Mouse (Mus musculus): ENCODE results near the gene Lce3c.

The Lce3c gene

DNA sequence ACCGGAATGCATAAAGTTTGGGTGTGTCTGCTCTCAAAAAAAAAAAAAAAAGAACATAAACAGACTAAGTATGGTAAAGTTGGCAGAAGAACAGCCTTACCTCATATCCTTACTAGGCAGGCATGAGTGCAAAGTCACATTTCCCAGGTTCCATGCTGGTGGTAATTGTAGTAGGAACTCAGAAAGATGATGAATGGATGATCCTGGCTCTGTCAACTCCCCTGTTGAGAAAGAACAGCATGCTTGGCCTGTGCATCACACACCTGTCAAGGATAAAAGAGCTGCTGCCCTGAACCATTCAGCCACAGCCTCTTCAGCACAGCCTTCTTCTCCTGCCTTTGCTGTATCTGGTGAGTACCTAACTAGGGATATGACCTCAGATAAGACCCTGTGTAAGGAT, at the start of gene Lce3c:
Gene Lce3c (plus strand): TSS at position 301 of the 400 bp plus-strand sequence.
- no peak for DNase-seq (ENCODE audit: extremely low read depth, low read depth, low spot score)

DNA sequence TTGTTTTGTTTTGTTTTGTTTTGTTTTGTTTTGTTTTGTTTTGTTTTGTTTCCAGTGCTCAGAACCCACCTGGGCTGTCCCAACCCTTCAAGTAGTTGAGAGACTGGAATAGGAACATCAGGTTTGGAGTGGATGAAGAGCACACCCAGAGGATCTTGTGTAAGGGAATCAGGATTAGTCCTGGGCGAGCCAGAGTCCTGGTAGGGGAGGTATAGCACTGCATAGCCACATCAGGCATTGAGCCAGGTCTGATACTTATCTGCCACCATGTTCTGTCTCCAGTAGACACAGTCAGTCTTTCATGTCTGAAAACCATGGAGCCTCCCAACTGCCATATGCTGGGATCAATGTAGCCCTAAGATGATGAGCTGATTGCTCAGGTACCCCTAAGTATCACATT, 49.8 kb upstream of the Lce3c start:
- peak; percentile 58 for DNase-seq (ENCODE audit: extremely low read depth, low read depth, low spot score)

DNA sequence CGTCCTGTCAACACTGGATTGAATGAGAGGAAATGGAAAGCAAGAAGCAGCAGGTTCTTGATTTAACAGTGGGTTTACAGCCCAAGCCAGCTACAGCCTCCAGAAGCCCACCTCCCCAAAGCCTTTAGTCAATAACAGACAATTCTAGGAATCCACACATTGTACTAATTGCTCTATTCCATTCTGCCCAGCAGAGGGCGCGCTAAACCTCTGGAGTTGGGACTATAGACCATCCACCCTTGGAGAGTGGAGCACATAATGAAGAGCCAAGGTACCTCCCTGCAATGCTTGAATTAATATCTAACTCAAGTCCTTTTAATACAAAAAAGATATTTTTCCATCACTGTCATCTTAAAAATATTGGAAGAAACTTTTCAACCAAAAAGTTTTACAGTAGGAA, 41.3 kb upstream of the Lce3c start:
- no peak for DNase-seq (ENCODE audit: extremely low read depth, low read depth, low spot score)

DNA sequence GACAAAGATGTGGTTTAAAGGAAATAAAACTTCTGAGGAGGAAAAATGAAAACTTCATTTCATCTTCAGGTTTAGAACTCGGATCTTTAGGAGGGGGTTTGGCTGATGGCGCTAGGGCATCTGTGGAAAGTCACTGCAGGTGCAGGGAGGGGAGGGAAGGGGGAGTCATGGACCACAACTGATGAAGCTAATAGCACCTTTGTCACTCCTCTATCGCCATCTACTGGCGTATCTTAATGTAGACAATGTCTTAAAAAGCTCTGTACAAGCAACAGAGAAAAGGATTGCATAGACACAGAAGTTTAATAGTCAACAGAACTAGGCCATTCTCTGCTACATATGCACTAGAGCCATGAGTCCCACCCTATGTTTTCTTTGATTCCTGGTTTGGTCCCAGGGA, 40.6 kb upstream of the Lce3c start:
- DNase-seq (ENCODE audit: extremely low read depth, low read depth, low spot score), result no peak

DNA sequence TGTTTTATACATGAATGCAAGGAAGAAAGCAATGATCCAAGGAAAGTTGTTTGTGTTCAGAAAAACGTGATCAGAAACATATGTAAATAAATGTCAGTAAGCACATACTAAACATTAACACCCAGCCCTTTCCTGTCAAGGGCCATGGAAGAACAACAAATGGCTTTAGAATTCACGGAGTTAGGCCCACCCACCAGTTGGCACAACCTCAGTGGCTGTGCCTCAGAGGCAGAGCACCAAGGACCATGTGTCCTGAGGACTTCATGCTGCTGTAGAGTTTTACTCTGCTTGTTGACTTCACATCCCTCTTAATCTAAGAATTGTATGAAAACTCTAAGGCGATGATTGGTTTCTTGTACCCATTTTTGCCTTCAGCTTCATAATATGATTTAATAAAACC, 39.1 kb upstream of the Lce3c start:
- no peak for DNase-seq (ENCODE audit: extremely low read depth, low read depth, low spot score)

DNA sequence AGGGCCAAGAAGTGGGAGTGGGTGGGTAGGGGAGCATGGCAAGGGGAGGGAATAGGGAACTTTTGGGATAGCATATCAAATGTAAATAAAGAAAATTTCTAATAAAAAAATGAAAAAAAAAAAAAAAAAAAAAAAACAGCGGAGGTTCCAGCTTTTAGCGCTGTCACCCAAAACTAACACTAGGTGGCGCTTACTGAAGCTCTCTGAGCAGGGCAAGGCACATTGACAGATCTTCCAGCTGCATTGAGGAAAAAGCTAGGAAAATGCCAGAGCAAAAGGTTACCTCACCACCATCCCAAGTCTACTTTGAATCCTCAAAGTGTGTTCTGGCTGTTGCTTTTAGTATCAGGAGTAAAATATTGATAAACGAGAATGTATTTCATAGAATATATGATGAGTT, 36.7 kb upstream of the Lce3c start:
- DNase-seq (ENCODE audit: extremely low read depth, low read depth, low spot score), result no peak

DNA sequence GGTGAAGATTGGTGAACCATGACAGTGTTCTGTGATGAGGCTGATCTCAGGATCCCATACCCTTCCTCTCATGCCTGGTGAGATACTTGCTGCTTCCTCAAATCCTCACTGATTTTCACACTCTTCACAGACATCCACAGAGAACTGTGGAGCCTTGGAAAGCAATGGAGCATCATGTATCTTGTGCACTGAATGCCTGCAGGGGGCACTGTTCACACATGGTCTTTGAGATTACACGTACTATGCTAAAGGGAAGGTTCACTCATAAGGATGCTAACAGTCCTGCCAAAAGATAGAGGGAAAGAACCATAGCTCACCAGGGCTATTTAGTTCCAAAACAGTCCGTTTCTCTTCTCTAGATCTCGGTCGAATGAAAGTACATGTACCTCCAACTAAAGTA, 23.9 kb upstream of the Lce3c start:
- DNase-seq (ENCODE audit: extremely low read depth, low read depth, low spot score), result no peak

DNA sequence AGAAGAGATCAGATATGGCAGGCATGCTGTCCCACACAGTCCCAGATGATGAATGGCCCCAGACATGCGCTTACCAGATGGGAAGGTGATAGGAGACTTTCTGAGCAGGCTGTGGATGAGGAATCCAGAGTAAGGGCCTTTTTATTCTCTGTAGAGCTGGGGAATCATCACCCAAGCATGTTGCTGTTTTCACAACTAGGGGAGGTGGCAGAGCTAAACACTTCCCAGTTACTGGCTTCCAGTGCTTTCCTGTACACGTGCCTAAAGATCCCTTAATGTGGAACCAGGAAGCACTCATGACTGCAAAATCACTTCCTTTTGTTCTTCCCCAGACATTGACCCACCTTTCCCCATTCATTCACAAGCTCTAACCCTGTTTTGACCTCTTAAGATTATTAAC, 18.2 kb upstream of the Lce3c start, which contains the start of gene Lce3a:
Gene Lce3a (minus strand): TSS at position 101 of the 400 bp plus-strand sequence.
- DNase-seq (ENCODE audit: extremely low read depth, low read depth, low spot score), result no peak

DNA sequence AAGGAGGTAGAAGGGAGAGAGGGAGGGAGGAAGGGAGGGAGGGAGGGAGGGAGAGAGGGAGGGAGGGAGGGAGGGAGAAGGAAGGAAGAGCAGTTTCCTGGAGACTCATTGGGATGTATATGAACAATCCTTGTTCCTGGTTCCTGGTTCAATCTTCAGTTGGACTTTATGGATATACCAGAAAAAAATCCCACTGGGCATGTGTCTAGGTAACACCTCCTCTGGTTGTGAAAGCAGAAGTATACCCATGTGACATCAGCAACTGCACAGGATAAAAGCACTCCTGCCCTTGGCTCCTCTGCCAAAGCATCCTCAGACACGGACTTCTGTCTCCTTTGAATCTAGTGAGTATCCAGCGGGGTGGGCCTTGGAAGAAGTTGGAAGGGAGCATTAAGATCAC, 11.6 kb upstream of the Lce3c start, which contains the start of gene Lce3b:
Gene Lce3b (plus strand): TSS at position 301 of the 400 bp plus-strand sequence.
- no peak for DNase-seq (ENCODE audit: extremely low read depth, low read depth, low spot score)

DNA sequence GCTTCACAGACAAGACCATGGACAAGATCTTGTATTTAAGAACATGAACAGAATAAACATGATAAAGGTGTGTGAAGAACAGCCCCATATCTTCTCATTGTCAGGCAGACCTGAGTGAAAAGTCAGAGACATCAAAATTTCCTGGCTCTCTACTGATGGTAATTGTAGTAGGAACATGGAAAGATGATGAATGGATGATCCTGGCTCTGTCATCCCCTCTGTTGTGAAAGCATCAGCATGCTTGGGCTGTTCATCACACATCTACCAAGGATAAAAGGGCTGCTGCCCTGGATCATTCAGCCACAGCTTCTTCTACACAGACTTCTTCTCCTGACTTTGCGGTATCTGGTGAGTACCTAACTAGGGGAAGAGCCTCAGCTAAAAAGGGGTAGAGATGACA, 12.8 kb downstream of the Lce3c start, which contains the start of gene Lce3d:
Gene Lce3d (plus strand): TSS at position 301 of the 400 bp plus-strand sequence.
- no peak for DNase-seq (ENCODE audit: extremely low read depth, low read depth, low spot score)

DNA sequence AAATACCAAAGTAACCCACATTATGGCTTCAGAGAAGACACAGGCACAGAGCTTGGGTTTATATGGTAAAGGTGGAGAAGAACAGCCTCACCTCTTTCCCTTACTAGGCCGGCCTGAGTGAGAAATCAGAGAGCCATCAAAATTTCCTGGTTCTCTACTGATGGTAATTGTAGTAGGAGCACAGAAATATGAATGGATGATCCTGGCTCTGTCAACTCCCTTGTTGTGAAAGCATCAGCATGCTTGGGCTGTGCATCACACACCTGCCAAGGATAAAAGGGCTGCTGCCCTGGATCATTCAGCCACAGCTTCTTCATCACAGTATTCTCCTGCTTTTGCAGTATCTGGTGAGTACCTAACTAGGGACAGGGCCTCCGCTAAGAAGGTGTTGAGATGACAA, 22.5 kb downstream of the Lce3c start, which contains the start of gene Lce3e:
Gene Lce3e (plus strand): TSS at position 301 of the 400 bp plus-strand sequence.
- DNase-seq (ENCODE audit: extremely low read depth, low read depth, low spot score), result no peak

DNA sequence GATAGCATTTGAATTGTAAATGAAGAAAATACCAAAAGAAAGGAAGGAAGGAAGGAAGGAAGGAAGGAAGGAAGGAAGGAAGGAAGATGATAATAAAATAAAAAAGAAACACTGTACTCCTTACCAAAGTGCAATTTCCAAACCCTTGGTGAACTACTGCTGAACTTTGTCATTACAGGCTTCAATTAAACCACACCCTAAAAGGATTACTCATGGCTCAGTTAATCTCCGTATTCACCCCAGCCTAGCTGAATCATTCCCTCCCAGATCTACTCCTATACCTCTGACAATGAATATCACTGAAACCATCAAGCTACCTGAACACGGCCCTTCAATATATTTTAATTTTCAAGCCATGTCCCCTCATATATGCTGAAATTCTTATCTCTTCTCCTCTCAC, 34.2 kb downstream of the Lce3c start:
- no peak for DNase-seq (ENCODE audit: extremely low read depth, low read depth, low spot score)

DNA sequence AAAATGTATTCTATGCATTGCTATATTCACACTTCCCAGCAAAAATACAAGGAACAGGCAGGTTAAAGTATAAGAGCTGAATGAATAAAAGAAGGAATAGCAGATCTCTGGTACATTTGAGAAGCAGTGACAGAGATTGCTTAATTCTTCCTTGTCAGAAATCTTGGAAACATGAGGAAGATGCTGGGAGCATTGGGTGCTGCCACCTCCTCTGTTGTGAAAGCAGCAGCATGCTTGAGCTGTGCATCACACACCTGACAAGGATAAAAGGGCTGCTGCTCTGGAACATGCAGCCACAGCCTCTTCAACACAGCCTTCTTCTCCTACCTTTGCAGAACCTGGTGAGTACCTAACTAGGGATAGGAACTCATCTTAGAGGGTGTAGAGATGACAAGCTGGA, 47.6 kb downstream of the Lce3c start, which contains the start of gene Lce3f:
Gene Lce3f (plus strand): TSS at position 301 of the 400 bp plus-strand sequence.
- DNase-seq (ENCODE audit: extremely low read depth, low read depth, low spot score), result no peak

Measured in fat pad, adult 2 months (tissue).